Mouse (Mus musculus) neural tube, embryonic 15.5 days (tissue): Measurements from ENCODE around the gene Stat3. TPM values are rescaled to one million over a fixed set of nuclear protein-coding genes. Genes with fewer than 3 reads are reported as not detected.

Experiments used
- ATAC-seq: fragments of 200-750 bp; cut with Nextera tagmentation; 2 replicates; pipeline ENCODE4 v1.8.0; 2017; ENCODE audit warnings: mild to moderate bottlenecking, moderate TSS enrichment, moderate library complexity; ENCODE audit not compliant: low FRiP score
- H3K27ac ChIP-seq: fragments of 300-500 bp; sonication (generic); replicated peaks from 2 replicates; pipeline ENCODE4 v1.5.1; 2015; ENCODE audit warnings: mild to moderate bottlenecking, inconsistent platforms
- H3K27me3 ChIP-seq: fragments of 300-500 bp; sonication (generic); replicated peaks from 2 replicates; pipeline ENCODE4 v1.6.1; 2015; ENCODE audit warnings: inconsistent platforms
- H3K36me3 ChIP-seq: fragments of 300-500 bp; sonication (generic); 2 replicates; pipeline ENCODE4 v1.6.1; 2015; ENCODE audit warnings: inconsistent platforms
- H3K4me1 ChIP-seq: fragments of 300-500 bp; sonication (generic); 2 replicates; pipeline ENCODE4 v1.6.1; 2015; ENCODE audit warnings: inconsistent platforms
- H3K4me2 ChIP-seq: fragments of 300-500 bp; sonication (generic); 2 replicates; pipeline ENCODE4 v1.6.1; 2015; ENCODE audit warnings: inconsistent platforms, mild to moderate bottlenecking, moderate library complexity
- H3K4me3 ChIP-seq: fragments of 300-500 bp; sonication (generic); replicated peaks from 2 replicates; pipeline ENCODE4 v1.5.1; 2015; ENCODE audit warnings: mild to moderate bottlenecking, inconsistent platforms
- H3K9ac ChIP-seq: fragments of 300-500 bp; sonication (generic); replicated peaks from 2 replicates; pipeline ENCODE4 v1.6.1; 2015; ENCODE audit warnings: mild to moderate bottlenecking, inconsistent platforms
- H3K9me3 ChIP-seq: fragments of 300-500 bp; sonication (generic); replicated peaks from 2 replicates; pipeline ENCODE4 v1.6.1; 2016; ENCODE audit warnings: inconsistent platforms
- WGBS: fragments of 180-500 bp; shearing (Covaris S2); methylation state at CpG from one replicate; pipeline ENCODE4 v1.1.7; 2015; ENCODE audit warnings: mixed read lengths; 5-methylcytosine and 5-hydroxymethylcytosine counted together
- polyA plus RNA-seq: library from polyadenylated mRNA; unstranded; fragments of >200 nt; fragmentation: Nextera tagmentation; extraction: Ambion mirVana; gene quantifications from 2 replicates; pipeline ENCODE4 v1.2.1, GENCODE M21; 2015

Stat3 gene
- polyA plus RNA-seq, 1 experiment from 2014 or later, result 57.9 TPM

- Histone ChIP-seq H3K27ac (no peak overlapping the region), H3K4me3 (no peak overlapping the region), H3K4me1 (peaks cover 18% of the 10 kb centered on the region), H3K9ac (no peak overlapping the region), H3K27me3 (peaks cover 53% of the 10 kb centered on the region), H3K4me2 (no peak overlapping the region), H3K36me3 (no peaks in the 10 kb centered on the region), H3K9me3 (no peaks in the 10 kb centered on the region)
- WGBS, result 92% methylated on average over 7 of the region's 7 CpGs
- ATAC-seq, result no peak
Observed at GRCm38 (mm10) chr11:100973245-100973644, 33.9 kb upstream of the Stat3 start.

DNA sequence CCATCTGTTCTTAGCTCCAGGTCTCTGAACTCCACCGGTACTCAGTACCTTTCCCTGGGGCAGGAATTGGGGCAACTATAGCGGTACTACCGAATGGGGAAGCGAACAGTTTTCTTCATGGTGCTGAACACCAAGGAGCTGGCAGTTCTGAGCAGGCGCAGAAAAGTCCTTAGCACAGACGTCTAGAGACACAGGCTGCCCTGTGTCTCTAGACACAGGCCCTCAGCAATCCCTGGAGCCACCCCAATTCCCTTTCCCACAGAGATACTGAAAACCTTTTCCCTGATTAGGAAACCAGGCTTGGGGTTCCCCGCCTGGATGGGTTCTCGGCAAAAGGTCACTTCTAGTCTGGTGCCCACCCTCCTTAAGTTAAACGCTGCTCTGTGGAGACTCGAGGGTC is 32.1 kb upstream of the Stat3 start:
- Histone ChIP-seq H3K27ac (no peak overlapping the region), H3K4me1 (peaks cover 18% of the 10 kb centered on the region), H3K36me3 (no peaks in the 10 kb centered on the region), H3K9me3 (no peaks in the 10 kb centered on the region), H3K27me3 (peaks cover 69% of the 10 kb centered on the region), H3K9ac (no peak overlapping the region), H3K4me3 (no peak overlapping the region), H3K4me2 (no peak overlapping the region)
- WGBS, result 61% methylated on average over 10 of the region's 10 CpGs
- no peak for ATAC-seq

- H3K36me3 ChIP-seq, result no peaks in the 10 kb centered on the region
- H3K27me3 ChIP-seq, result peaks cover 73% of the 10 kb centered on the region
- peak within 1 kb of the TSS; percentile 41 for H3K4me3 ChIP-seq
- peak within 1 kb of the TSS; percentile 46 for H3K9ac ChIP-seq
- H3K9me3 ChIP-seq, result no peaks in the 10 kb centered on the region
- peak within 1 kb of the TSS; percentile 60 for H3K4me2 ChIP-seq
- peak within 1 kb of the TSS; percentile 68 for H3K27ac ChIP-seq
- H3K4me1 ChIP-seq, result peaks cover 18% of the 10 kb centered on the region
- WGBS, result 2% methylated on average over 20 of the region's 20 CpGs
- peak; percentile 57 for ATAC-seq
Observed at GRCm38 (mm10) chr11:100970557-100970937, 31.2 kb upstream of the Stat3 start, which contains the start of gene Cavin1. Gene Cavin1 (minus strand): TSS chr11:100970887.

- Histone ChIP-seq H3K4me3 (peak overlapping the region; percentile 41), H3K4me1 (peaks cover 18% of the 10 kb centered on the region), H3K4me2 (peak overlapping the region; percentile 60), H3K9ac (peak overlapping the region; percentile 46), H3K27ac (peak overlapping the region; percentile 68), H3K36me3 (no peaks in the 10 kb centered on the region), H3K27me3 (peaks cover 74% of the 10 kb centered on the region), H3K9me3 (no peaks in the 10 kb centered on the region)
- WGBS, result under 1% methylated on average over 65 of the region's 65 CpGs
- no peak for ATAC-seq
Observed at GRCm38 (mm10) chr11:100969744-100970556, 30.6 kb upstream of the Stat3 start.

GRCm38 (mm10) chr11:100969189-100969743 is 29.9 kb upstream of the Stat3 start:
- peak overlapping the region; percentile 41 for H3K4me3 ChIP-seq
- H3K4me2 ChIP-seq, result peak overlapping the region; percentile 60
- peak overlapping the region; percentile 46; the same call in 1 of the 2 replicates for H3K9ac ChIP-seq
- H3K36me3 ChIP-seq, result no peaks in the 10 kb centered on the region
- peaks cover 76% of the 10 kb centered on the region for H3K27me3 ChIP-seq
- peaks cover 18% of the 10 kb centered on the region for H3K4me1 ChIP-seq
- H3K9me3 ChIP-seq, result no peaks in the 10 kb centered on the region
- 6% methylated on average over 27 of the region's 35 CpGs for WGBS
- H3K27ac ChIP-seq, result peak overlapping the region; percentile 68; the same call in 1 of the 2 replicates
- ATAC-seq, result no peak

GRCm38 (mm10) chr11:100968501-100968900 is 29.2 kb upstream of the Stat3 start:
- Histone ChIP-seq H3K27ac (no peak overlapping the region), H3K36me3 (no peaks in the 10 kb centered on the region), H3K27me3 (peaks cover 75% of the 10 kb centered on the region), H3K4me2 (peak overlapping the region; percentile 60), H3K9ac (no peak overlapping the region), H3K9me3 (no peaks in the 10 kb centered on the region), H3K4me3 (peak overlapping the region; percentile 41), H3K4me1 (peaks cover 18% of the 10 kb centered on the region)
- no peak for ATAC-seq
- WGBS, result 78% methylated on average over 5 of the region's 5 CpGs

DNA sequence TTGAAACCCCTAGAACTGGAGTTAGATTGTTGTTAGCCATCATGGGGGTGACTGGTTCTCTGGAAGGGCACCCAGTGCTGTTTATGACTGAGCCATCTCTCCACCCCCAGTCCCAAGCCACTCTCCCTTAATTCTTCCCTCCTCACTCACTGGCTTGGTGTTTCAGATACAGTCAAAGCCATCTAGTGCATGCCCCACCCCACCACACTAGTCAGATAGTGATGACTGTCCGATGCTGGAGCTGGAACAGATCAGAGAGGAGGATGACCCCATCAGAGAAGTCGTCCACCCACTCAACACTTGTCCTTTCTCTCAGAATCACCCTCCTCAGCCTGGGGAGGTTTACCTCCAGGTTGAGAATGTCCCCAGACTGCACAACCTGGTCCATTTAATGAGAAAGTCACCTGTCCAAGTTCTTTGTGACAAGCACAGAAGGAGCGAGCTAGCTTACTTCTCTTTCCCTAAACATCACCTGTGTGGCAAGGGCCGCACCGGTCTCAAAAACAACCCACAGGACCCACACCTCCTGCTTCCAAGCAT is 28.6 kb upstream of the Stat3 start:
- H3K4me1 ChIP-seq, result peaks cover 18% of the 10 kb centered on the region
- peak overlapping the region; percentile 41; the same call in 1 of the 2 replicates for H3K4me3 ChIP-seq
- peak overlapping the region; percentile 60 for H3K4me2 ChIP-seq
- H3K36me3 ChIP-seq, result no peaks in the 10 kb centered on the region
- no peaks in the 10 kb centered on the region for H3K9me3 ChIP-seq
- 91% methylated on average over 5 of the region's 5 CpGs for WGBS
- H3K9ac ChIP-seq, result no peak overlapping the region
- H3K27me3 ChIP-seq, result peaks cover 70% of the 10 kb centered on the region
- no peak overlapping the region for H3K27ac ChIP-seq
- ATAC-seq, result no peak

DNA sequence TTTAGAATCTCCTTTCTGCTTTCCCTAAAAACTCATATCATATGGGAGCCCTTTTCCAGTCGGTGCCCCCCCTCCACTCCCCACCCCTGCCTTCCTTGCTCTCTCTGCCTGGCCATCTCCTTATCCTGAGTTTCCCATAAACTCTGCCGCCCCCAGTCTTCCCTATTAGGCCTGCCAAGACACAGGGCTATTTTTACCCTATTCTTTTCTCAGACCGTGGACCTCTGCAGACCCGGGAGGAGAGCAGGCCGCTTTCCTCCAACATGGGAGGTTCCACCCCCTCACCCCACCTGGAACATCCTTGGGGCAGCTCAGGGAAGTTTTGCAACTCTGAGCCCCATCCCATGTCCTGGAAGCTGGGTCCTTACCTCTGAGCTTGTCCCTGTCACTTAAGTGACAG is 28.0 kb upstream of the Stat3 start:
- H3K9ac ChIP-seq, result no peak overlapping the region
- no peaks in the 10 kb centered on the region for H3K36me3 ChIP-seq
- no peak for ATAC-seq
- no peaks in the 10 kb centered on the region for H3K9me3 ChIP-seq
- H3K27ac ChIP-seq, result no peak overlapping the region
- H3K4me1 ChIP-seq, result peaks cover 18% of the 10 kb centered on the region
- 58% methylated on average over 5 of the region's 5 CpGs for WGBS
- peaks cover 64% of the 10 kb centered on the region for H3K27me3 ChIP-seq
- H3K4me2 ChIP-seq, result peak overlapping the region; percentile 60; the same call in 1 of the 2 replicates
- H3K4me3 ChIP-seq, result no peak overlapping the region

DNA sequence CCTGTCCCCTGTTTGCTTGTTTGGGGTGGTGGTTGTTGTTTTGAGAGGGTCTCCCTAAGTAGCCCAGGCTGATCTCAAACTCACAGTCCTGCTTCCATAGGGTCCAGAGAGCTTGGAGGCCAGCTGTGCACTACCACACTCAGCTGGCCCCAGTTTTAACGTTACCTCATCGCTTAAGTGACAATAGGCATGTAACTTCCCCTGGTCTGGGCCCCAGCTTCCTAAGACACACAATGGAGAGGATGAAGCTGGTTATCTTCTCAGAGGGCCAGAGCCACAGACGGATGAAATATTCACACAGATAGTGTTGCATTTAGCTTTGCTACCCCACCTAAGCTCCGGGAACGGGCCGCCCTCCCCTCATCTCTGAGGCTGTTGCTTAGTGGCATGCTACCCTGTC is 26.4 kb upstream of the Stat3 start:
- no peak overlapping the region for H3K4me3 ChIP-seq
- peaks cover 18% of the 10 kb centered on the region for H3K4me1 ChIP-seq
- no peak overlapping the region for H3K9ac ChIP-seq
- WGBS, result 78% methylated on average over 6 of the region's 6 CpGs
- no peak overlapping the region for H3K4me2 ChIP-seq
- H3K9me3 ChIP-seq, result no peaks in the 10 kb centered on the region
- ATAC-seq, result no peak
- H3K27ac ChIP-seq, result no peak overlapping the region
- no peaks in the 10 kb centered on the region for H3K36me3 ChIP-seq
- H3K27me3 ChIP-seq, result peaks cover 48% of the 10 kb centered on the region

DNA sequence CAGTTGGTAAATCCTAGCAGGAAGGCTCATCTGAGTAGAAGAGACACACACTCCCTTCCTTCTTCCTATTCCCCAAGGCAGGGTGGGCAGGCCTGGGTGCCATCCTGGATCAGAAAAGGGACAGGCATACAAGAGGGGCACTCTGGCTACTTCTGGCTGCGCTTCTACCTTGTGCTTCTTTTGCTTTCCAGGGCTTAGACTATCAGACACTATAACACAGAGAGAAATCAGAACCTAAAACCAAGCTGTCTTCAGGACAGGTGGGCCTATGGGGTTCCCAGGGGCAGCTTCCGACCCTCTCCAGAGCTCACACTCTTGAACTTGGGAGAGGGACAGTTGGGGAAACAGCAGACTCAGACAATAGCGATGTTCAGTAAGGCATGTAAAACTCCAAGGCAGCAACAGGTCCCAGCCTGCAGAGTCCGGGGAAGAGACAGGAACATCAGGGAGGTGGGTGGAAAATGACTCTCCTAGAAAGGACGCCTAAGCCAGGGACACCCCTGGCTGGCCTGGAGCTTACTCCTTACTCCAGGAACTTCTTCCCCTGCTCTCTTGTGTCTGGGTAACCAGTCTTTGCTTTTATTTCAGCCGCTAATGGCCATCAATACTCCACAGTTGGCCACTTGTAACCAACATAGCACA is 25.7 kb upstream of the Stat3 start:
- Histone ChIP-seq H3K4me3 (no peak overlapping the region), H3K27ac (no peak overlapping the region), H3K4me1 (peaks cover 18% of the 10 kb centered on the region), H3K9ac (no peak overlapping the region), H3K9me3 (no peaks in the 10 kb centered on the region), H3K4me2 (no peak overlapping the region), H3K36me3 (no peaks in the 10 kb centered on the region), H3K27me3 (peaks cover 41% of the 10 kb centered on the region)
- 90% methylated on average over 6 of the region's 6 CpGs for WGBS
- no peak for ATAC-seq

DNA sequence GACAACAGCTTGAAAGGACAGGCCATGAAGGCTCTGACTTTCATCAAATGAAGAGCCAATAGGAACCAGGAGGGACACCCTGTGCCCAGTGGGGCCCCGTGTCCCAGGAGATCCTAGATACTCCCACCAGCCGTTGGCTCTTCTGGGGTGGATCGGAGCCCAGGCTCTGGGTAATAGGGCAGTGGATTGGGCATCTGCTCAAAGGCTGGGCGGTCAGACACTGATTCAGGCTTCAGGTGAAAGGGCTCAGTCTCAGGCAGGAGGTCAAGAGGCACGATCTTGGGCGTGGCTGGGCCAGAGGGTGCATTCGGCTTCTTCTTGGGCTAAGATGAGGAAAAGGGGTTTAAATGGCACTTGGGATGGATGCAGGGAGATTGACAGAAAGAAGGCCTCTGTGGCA is 24.8 kb upstream of the Stat3 start:
- Histone ChIP-seq H3K36me3 (no peaks in the 10 kb centered on the region), H3K27ac (no peak overlapping the region), H3K9me3 (no peaks in the 10 kb centered on the region), H3K4me3 (no peak overlapping the region), H3K4me1 (peaks cover 12% of the 10 kb centered on the region), H3K4me2 (no peak overlapping the region), H3K9ac (no peak overlapping the region), H3K27me3 (peaks cover 41% of the 10 kb centered on the region)
- ATAC-seq, result no peak
- WGBS, result 82% methylated on average over 7 of the region's 7 CpGs
